Mouse (Mus musculus) layer of hippocampus, adult 18-20 months (tissue): ENCODE results near the gene Dgki. TPM values are rescaled to one million over a fixed set of nuclear protein-coding genes. Genes with fewer than 3 reads are reported as not detected.

ENCODE experiments used
- DNase-seq, 2 experiments: peaks; one replicate each; pipeline ENCODE4 v3.0.0; 2022; ENCODE audit warnings: low spot score in 2 of 2
- total RNA-seq, 2 experiments: library from RNA; stranded (reverse); gene quantifications; 2 replicates each; pipeline ENCODE4 v1.2.3; 2021

The Dgki gene
- total RNA-seq, 2 experiments from 2014 or later = 86.9 to 88.0 TPM

DNA sequence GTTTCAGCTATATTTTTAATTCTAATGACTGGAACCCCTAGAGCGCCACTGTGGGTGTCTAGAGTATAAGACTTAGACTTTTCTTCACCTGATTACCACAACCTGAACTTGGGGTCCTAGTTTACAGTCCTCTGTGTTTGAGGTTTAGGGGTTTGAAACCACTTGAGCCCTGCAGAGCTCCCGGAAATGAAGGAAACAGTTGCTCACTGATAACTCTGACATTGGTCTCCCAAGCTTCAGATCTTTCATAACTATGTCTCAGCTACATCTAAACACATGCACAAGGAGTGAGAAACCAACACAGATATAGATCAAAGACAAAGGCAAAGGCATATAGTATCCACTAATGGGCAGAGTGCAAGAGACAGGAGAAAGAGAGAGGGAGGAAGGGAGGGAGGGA, 271.7 kb downstream of the Dgki start:
- DNase-seq = no peak

DNA sequence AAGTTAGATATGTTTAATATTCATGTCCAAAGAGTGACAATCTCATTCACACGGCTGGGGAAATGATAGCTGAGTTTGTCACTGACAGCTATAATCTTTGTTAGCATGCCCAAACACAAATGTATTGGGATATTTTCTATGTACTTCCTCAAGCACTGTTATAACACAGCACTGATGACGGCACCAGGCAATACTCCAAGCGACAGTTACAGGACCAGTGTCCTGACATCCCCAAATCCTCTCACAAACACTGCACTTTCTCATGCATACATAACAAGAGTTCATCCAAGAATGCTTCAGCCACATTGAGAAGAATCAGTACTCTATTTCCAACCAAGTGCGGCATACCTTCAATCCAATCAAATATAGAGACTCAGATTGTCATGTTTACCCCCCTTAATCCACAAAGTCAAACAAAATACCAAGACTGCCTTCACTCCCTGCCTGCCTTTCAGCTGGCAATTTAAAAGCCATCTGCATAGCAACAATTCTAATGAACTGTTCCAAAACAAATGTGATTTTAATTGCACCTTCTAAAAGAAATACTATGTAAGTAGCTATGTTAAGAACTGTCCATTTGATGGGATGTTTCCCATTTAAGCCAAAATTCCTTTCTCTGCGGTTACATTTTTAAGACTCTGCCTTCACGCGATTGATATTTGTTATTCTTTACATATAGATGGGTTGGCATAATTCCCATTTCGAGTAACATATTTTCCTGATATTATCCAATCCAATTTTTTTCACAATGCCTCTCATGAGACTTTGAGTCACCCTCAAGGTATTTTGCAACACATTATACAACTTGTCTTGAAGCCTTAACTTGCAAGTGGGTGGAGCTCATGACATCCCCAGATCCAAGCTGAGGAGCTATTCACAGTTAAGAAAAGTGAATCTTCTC, 273.4 kb downstream of the Dgki start:
- DNase-seq = peak in 1 of 2 experiments; percentile 50

DNA sequence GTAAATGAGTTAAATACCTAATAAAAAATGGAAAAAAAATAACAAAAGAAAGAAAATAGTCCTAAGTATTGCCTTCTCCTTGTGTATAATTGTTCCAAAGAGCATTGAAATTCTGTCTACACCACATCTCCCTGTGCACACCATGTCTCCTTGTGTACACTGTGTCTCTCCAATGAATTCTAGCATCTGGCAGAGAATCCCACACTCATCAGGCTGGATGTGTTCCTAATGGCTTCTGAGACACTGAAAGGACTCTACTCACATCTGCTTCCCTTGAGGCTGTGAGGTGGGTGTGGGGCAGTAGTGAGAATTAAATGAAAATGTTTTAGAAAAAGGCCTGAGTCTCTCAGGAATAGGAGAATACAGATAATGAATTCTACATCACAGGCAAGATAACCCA, 283.9 kb downstream of the Dgki start:
- no peak for DNase-seq

DNA sequence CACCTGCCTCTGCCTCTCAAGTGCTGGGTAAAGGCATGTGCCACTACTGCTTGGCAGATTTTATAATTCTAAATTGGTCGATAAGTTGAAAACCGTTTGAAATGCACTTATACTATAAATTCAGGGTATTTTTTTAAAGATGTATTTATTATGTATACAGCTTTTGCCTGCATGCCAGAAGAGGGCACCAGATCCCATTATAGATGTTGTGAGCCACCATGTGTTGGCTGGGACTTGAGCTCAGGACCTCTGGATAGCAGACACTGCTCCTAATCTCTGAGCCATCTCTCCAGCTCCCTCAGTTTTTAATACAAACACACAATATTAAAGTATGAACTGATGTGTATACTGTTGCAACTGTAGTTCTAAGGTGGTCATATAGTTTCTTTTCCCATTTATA, 288.4 kb downstream of the Dgki start:
- DNase-seq = no peak

DNA sequence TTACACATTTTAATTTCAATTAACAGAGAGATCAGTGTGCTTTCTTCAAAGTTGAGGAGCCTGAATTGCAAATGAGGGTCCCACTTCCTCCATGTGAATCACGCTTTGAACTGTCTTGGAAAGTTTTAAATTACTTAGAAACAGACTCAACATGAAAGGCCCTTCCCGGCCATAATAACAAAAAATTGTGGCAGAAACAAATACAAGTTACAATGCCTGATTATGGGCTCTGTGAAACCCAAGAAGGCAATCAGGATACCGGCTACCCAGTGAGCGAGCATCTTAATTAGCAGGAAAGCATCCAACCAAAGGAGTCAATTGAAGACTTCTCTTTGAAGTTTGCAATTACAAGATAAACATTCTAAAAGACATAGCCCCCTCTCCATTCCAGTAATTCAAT, 292.4 kb downstream of the Dgki start:
- no peak for DNase-seq

DNA sequence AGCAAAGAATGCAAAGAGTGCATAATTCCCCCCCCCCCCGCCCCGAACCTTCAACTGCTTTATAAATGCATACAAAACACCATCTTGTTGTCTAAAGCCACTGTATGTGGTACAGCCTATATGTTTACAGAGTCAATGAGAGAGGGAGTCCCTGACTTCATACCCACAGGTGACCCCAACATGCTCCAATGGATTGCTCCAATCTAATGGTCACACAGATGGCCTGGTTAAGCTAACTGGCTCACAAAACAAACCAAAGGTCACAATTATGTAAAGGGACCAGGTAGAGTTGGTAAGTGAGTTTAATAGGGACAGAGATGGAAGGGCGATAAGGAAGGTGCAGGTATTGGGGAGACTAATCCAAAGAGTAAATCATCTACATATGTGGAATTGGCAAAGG, 295.1 kb downstream of the Dgki start:
- no peak for DNase-seq

DNA sequence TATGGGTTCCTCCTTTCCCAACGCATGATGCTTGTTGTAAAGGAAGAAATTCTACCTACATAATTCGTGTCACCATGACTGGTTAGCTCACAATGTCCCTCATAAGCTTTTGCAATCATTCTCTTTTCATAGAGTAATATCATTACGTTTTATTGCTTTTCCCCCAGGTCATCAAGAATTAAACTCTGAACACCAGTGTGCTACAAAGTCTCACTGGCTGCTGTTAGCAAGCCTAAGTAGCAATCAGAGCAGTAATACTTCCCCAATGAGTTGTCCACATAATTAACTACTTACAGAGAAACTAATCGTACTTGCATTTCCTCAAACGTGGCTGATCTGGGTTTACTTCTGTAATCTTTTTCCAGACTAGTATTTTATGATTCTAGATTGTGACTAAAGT, 296.7 kb downstream of the Dgki start:
- DNase-seq = no peak

DNA sequence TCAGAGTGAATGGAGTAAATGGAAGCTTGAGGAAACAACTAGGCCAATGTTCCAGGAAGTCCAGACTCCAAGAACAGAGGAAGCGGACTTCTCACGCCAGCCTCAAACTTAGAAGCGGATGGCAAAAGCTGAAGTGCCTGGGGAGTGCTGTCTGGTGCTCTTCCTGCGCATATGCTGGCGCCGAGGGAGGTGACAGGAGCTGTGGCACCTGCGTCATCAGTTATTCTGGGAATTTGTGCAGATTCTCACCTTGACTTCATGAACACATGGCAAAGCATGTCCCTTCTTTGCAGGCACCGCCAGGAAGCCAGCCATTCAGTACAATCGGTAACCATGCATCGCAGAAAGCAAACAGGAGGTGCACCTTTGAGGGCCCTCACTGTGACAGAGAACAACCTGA, 301.0 kb downstream of the Dgki start:
- DNase-seq = no peak

DNA sequence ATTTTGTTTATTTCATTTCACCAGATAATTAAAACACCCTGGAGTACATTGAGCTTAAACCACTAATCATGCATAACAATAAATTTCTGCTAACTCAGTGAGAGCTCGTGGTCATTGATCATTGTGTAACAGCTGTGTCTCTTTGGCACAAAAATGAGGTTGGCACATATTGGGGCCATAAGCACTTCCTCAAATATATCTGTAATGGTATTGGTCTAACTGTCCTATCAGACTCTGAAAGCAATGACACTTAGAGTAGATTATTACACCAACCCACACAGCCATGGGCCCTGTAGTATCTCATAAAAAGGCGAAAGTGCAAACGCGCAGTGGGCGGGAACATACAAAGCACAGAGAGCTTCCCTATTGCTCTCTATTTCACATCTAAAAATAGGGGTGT, 305.7 kb downstream of the Dgki start:
- no peak for DNase-seq

DNA sequence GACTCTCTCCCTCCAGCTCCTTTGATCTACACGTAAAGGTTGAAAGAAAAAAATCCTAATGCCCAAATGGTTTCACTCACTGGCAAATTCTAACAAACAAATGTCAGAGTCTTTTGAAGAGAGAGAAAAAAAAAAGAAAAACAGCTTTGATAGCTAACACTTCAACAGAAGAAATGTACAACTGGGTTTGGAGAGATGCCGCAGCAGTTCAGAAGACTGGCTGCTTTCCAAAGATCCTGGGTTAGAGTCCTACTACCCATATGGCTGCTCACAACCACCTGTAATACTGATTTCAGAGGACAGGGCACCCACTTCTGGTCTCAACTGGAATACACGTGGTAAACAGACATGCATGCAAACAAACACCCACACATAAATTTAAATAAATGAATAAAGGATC, 309.8 kb downstream of the Dgki start:
- peak; percentile 22 to 68 for DNase-seq

DNA sequence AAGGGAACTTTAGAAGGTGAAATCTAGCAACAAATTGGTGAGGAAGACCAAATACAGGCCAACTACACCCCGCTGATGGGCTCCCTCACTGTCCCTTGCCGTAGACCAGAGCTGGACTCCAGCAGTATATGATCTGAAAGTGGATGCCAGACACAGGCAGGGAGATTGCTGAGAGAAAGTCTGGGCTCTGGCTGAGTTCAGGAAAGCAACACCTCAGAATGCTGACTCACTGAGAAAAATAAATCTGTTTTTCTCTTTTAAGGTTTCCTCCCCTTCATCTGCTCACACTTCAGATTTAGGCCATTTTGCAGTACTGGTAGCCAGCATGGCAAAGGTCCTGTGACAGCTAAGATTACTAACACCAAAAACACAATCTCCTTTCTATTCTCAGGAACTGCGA, 311.2 kb downstream of the Dgki start:
- no peak for DNase-seq

DNA sequence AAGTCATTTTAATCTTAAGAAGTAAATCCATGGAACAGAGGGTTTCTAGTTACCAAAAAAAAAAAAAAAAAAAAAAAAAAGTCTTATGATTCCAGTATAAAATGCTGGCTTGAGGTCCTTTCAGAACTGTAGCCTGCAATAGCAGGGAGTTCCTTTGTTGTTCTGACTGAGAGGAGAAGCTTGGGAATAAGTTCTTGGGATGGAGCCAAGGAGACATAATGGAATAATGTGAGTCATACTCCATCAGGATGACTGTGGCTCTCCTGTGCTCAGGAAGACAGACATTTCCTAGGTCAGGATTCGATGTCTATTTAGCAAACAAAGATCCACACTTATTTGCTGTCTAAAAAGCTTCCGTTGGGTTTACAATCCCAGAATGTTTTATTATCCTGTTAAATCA, 318.3 kb downstream of the Dgki start:
- DNase-seq = peak in 1 of 2 experiments; percentile 72

DNA sequence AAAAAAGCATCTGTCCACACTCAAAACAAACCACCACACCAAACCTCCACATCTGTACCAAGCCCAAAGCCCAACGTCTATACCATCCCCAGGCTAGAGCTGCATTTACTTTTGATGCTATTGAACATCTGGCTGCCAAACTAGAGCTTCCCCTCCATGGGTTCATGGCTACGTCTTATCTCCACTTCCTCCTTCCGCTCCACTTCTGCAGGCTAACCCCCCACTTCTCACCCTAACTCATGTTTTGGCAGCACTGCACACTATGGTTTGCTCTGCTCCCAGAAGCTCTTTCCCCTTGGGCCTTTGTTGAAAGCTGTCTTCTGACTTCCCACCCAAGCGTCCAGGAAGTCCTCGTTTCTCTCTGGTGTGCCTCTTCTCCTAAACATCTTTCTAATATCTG, 319.5 kb downstream of the Dgki start:
- no peak for DNase-seq

DNA sequence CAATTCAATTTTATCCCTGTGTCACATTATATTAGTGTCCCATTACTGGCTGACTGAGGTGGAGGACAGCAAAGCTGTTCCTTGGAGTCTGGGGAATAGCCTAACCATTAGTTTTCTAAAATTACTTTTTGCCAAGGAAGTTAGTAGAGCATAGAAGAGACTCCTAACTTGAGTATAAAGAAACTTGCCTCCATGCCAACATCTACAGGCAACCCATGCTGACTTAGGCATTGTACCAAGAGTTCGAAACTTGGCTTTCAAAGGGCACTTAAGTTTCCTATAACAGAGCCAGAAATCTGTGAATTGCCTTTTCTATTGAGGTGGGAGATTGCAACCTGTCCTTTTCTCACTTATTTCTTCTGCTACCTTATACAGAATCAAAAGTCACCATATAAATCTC, 321.8 kb downstream of the Dgki start:
- no peak for DNase-seq

DNA sequence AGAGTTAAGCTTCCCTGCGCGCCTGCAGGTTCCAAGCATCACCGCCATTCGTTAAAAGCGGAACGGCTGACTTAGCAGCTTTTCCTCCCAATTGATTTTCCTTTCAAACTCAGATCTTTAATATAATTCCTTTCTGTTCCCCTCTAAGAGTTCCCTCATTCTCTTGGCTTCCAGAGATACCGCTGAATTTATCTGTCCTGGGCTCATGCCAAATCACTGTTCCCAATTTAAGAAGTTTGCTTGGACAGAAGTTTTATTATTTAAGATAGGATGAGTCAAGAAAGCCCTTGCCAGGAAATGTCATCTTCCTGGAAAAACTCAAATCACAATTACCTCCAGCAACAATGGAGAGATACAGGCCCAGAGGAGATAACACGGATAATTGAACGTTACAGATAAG, 326.9 kb downstream of the Dgki start:
- no peak for DNase-seq

DNA sequence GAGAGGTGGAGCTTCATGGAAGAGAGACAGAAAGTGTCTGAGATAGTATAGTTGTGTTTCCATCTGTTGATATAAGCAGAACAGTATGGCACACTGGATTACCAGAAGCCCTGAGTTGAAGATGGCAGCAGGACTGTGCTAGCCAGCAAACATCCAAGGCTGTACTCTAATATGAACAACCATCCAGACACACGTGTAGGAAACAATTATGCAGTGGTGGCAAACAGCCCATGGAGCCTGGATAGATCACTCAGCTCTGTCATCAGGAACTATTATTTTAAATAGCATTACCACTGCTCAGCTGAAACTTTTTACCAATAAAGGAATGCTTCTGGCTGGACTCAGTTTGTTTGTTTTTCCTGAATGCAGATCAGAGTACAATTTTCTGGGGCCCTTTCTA, 327.5 kb downstream of the Dgki start:
- DNase-seq = no peak

DNA sequence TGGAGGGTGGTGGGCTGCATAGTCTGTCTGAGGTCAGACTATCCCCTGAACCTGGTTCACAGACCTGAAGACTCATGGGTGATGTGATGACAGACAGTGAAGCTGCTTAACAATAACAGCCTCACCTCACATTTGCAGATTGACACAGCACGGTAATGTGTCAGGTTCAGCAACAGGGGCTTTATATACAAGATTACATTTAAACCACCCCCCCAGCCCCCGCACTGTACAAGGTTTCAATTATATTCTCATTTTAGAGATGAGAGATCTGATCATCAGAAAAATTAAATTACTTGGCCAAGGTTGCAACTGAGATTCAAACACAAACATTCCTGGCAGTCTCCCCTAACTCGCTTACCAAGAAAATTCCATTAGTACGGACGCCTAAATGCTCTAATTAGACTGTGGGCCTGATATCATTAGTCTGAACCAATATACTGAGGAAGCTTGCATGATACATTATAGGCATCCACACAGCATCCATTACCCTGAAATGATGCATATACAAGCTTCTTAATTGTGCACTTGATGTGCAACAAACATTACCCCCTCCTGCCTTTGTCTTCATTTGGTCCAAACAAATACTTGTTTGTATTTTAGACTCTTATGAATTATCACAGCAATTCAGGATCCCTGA, 330.6 kb downstream of the Dgki start:
- no peak for DNase-seq

DNA sequence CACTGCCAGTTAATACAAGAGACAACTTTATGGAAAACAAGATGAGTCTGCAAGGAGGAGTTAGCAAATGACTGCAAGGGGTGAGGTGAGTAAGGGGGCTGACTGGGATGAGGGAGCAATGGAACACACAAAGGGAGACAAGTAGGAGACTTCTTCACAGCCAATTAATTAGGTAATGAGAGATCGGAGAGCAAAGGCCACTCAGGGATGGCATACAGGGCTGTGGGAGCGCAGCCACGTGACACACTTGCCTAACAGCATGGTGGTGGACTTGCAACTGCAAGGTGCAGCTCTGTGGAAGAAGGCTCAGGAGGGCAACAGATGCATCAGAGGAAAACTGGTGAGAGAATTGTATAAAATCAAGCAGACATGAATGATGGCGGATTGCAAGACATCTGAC, 339.3 kb downstream of the Dgki start:
- DNase-seq = no peak

DNA sequence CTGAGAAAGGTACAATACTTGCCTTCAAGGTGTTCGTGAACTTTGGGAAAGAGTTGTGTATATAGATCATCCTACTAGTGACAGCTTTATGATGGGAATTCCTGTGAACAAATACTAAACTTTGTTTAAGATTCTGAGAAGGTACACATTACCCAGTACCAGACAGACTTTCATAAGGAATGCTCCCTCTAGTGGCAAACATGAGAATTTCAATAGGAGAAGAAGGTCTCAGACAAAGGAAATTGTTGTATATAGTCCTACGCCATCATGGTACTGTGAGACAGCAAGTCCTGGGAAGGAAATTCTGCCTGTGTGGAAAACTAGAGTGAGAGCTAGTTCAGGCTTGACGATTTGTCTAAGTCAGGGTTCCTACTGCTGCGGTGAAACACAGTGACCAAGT, 344.7 kb downstream of the Dgki start:
- peak in 1 of 2 experiments; percentile 36 for DNase-seq

DNA sequence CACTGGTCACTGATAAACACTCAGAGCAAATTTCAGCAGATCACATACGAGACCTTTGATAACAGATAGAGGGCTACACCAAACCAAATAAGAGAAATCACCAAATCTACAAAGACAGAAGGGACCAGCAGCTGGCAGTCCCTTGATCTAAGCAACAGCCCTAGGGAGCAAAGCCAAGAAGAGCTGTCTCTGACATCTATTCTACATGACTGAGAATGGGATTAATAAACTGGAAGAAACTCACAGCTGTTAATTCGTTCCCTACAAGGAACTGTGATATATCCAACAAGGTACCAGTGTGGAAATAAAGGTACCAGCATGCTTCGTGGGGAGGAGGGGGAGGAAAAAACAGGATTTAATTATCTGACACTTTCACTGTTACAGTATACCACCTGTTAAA, 349.3 kb downstream of the Dgki start:
- DNase-seq = peak in 1 of 2 experiments; percentile 29

DNA sequence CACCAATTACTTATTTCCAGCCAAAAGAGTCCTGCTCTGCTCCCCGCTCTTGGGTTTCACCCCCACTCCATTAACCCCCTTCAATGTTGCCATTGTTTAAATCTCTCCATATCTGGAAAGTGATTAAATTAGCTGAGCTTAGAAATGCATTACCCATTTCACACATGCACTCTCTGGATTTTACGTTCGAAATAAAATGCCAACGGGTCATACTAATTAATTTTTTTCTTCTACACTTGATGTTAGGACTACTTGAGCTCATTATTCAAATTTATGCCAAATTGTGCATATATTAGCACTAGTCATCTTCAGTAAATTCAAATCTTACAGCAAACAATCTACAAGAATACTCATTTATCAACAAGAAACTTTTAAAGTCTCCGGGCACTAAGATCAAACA, 352.1 kb downstream of the Dgki start:
- DNase-seq = no peak

DNA sequence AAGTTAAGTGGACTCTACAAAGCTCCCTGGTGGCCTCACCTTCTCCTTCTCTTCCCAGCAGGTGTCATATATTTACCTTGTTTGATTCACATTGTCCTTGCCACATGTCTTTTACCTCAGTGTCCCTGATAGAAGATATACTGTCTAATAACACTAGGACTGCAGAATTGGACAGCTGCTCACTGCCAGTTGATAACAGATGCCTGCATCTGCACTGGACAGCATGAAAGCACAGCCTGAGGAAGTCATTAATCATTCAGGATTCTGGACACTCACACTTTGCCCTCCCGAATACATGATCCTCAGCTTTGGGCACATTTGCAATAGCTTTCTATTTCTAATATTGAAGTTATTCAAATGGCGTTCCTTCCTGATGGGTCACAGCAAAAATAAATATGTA, 362.5 kb downstream of the Dgki start:
- no peak for DNase-seq

DNA sequence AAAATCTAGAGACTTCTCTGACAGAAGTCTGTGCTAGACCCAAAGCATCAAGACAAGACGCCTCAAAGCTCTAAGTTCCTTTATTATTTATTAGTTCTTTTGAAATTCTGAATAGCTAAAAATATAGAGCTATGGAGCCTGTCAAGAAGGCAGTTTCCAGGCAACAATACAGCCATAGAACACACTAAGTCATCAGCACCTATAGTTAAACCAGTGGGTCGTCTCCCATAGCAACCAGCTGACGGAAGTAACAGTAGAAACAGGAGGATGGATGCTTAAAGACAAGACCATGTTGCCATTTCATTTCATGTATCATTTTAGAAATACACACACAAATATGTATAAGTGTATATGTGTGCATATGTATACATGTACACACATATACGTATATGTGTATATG, 363.2 kb downstream of the Dgki start:
- DNase-seq = no peak
